Mouse (Mus musculus) midbrain, embryonic 16.5 days (tissue): ENCODE measurements around the gene Anxa3. TPM values are rescaled to one million over a fixed set of nuclear protein-coding genes. Genes with fewer than 3 reads are reported as not detected.

ENCODE experiments used
- ATAC-seq: fragments of 200-750 bp; cut with Nextera tagmentation; 2 replicates; pipeline ENCODE4 v1.8.0; 2017; ENCODE audit warnings: moderate TSS enrichment
- H3K27ac ChIP-seq: fragments of 300-500 bp; sonication (generic); 2 replicates; pipeline ENCODE4 v1.5.1; 2014; ENCODE audit warnings: mild to moderate bottlenecking, low read length, mixed read lengths
- H3K27me3 ChIP-seq: fragments of 300-500 bp; sonication (generic); 2 replicates; pipeline ENCODE4 v1.6.1; 2014; ENCODE audit warnings: low read depth, low read length, mixed read lengths; ENCODE audit not compliant: control insufficient read depth, insufficient read depth
- H3K36me3 ChIP-seq: fragments of 300-500 bp; sonication (generic); 2 replicates; pipeline ENCODE4 v1.6.1; 2014; ENCODE audit warnings: mild to moderate bottlenecking, low read length, moderate library complexity, mixed read lengths; ENCODE audit not compliant: control insufficient read depth, insufficient read depth
- H3K4me1 ChIP-seq: fragments of 300-500 bp; sonication (generic); 2 replicates; pipeline ENCODE4 v1.6.1; 2014; ENCODE audit warnings: mild to moderate bottlenecking, low read length, mixed read lengths; ENCODE audit not compliant: control insufficient read depth, insufficient read depth
- H3K4me2 ChIP-seq: fragments of 300-500 bp; sonication (generic); 2 replicates; pipeline ENCODE4 v1.6.1; 2014; ENCODE audit warnings: mild to moderate bottlenecking, low read length, mixed read lengths
- H3K4me3 ChIP-seq: fragments of 300-500 bp; sonication (generic); 2 replicates; pipeline ENCODE4 v1.5.1; 2014; ENCODE audit warnings: low read depth, mild to moderate bottlenecking, low read length, moderate library complexity, mixed read lengths
- H3K9ac ChIP-seq: fragments of 300-500 bp; sonication (generic); 2 replicates; pipeline ENCODE4 v1.6.1; 2014; ENCODE audit warnings: low read depth, low read length, mixed read lengths
- H3K9me3 ChIP-seq: fragments of 300-500 bp; sonication (generic); replicated peaks from 2 replicates; pipeline ENCODE4 v1.6.1; 2014; ENCODE audit warnings: mild to moderate bottlenecking, low read length, mixed read lengths; ENCODE audit not compliant: control insufficient read depth, poor library complexity, severe bottlenecking
- WGBS: fragments of 180-500 bp; shearing (Covaris S2); extraction: QIAGEN DNeasy Blood & Tissue Kit; methylation state at CpG from one replicate; pipeline ENCODE4 v1.1.7; 2014; 5-methylcytosine and 5-hydroxymethylcytosine counted together
- polyA plus RNA-seq: library from polyadenylated mRNA; unstranded; fragments of >200 nt; fragmentation: Nextera tagmentation; extraction: Ambion mirVana; gene quantifications from 2 replicates; pipeline ENCODE4 v1.2.1, GENCODE M21; 2015

Gene Anxa3
- polyA plus RNA-seq, 1 experiment from 2014 or later: 23.3 TPM

- Histone ChIP-seq H3K9me3 (no peaks in the 10 kb centered on the region), H3K9ac (no peak overlapping the region), H3K4me2 (no peak overlapping the region), H3K36me3 (no peaks in the 10 kb centered on the region), H3K4me3 (no peak overlapping the region), H3K27me3 (no peaks in the 10 kb centered on the region), H3K4me1 (no peaks in the 10 kb centered on the region), H3K27ac (no peak overlapping the region)
- no peak for ATAC-seq
- WGBS: 90% methylated on average over 1 of the region's 1 CpGs
Observed at GRCm38 (mm10) chr5:96859938-96860337, 66.8 kb downstream of the Anxa3 start.

- H3K4me1 ChIP-seq: no peaks in the 10 kb centered on the region
- H3K4me3 ChIP-seq: no peak overlapping the region
- ATAC-seq: no peak
- H3K9me3 ChIP-seq: no peaks in the 10 kb centered on the region
- WGBS: 95% methylated on average over 4 of the region's 4 CpGs
- H3K27ac ChIP-seq: no peak overlapping the region
- H3K9ac ChIP-seq: no peak overlapping the region
- H3K4me2 ChIP-seq: no peak overlapping the region
- no peaks in the 10 kb centered on the region for H3K36me3 ChIP-seq
- H3K27me3 ChIP-seq: no peaks in the 10 kb centered on the region
Observed at GRCm38 (mm10) chr5:96867171-96867570, 74.0 kb downstream of the Anxa3 start.

GRCm38 (mm10) chr5:96868893-96869292, 75.8 kb downstream of the Anxa3 start:
- H3K4me3 ChIP-seq: no peak overlapping the region
- WGBS: 84% methylated on average over 6 of the region's 6 CpGs
- no peak overlapping the region for H3K9ac ChIP-seq
- H3K4me1 ChIP-seq: no peaks in the 10 kb centered on the region
- no peak for ATAC-seq
- H3K27ac ChIP-seq: no peak overlapping the region
- no peaks in the 10 kb centered on the region for H3K36me3 ChIP-seq
- no peaks in the 10 kb centered on the region for H3K27me3 ChIP-seq
- H3K4me2 ChIP-seq: no peak overlapping the region
- no peaks in the 10 kb centered on the region for H3K9me3 ChIP-seq

GRCm38 (mm10) chr5:96870996-96871395, 77.9 kb downstream of the Anxa3 start:
- H3K4me3 ChIP-seq: no peak overlapping the region
- WGBS: 63% methylated on average over 12 of the region's 12 CpGs
- no peak for ATAC-seq
- no peak overlapping the region for H3K27ac ChIP-seq
- no peaks in the 10 kb centered on the region for H3K4me1 ChIP-seq
- no peaks in the 10 kb centered on the region for H3K36me3 ChIP-seq
- no peak overlapping the region for H3K4me2 ChIP-seq
- no peaks in the 10 kb centered on the region for H3K27me3 ChIP-seq
- no peak overlapping the region for H3K9ac ChIP-seq
- no peaks in the 10 kb centered on the region for H3K9me3 ChIP-seq

GRCm38 (mm10) chr5:96878178-96878577, 85.0 kb downstream of the Anxa3 start:
- WGBS: 100% methylated on average over 1 of the region's 1 CpGs

GRCm38 (mm10) chr5:96878851-96879540, 85.9 kb downstream of the Anxa3 start:
- no peak overlapping the region for H3K4me2 ChIP-seq
- no peaks in the 10 kb centered on the region for H3K36me3 ChIP-seq
- H3K27me3 ChIP-seq: no peaks in the 10 kb centered on the region
- H3K9ac ChIP-seq: no peak overlapping the region
- WGBS: 96% methylated on average over 11 of the region's 11 CpGs
- H3K4me1 ChIP-seq: no peaks in the 10 kb centered on the region
- ATAC-seq: no peak
- H3K4me3 ChIP-seq: no peak overlapping the region
- no peak overlapping the region for H3K27ac ChIP-seq
- 0 out of 2 replicates have a peak, but pooled peaks cover 3% of the 10 kb centered on the region for H3K9me3 ChIP-seq

More at GRCm38 (mm10) chr5:96878178-96878577, 85.0 kb downstream of the Anxa3 start:
- Histone ChIP-seq H3K4me1 (no peaks in the 10 kb centered on the region), H3K9me3 (0 out of 2 replicates have a peak, but pooled peaks cover 3% of the 10 kb centered on the region), H3K4me3 (no peak overlapping the region), H3K9ac (no peak overlapping the region), H3K36me3 (no peaks in the 10 kb centered on the region), H3K4me2 (no peak overlapping the region), H3K27me3 (no peaks in the 10 kb centered on the region), H3K27ac (no peak overlapping the region)
- no peak for ATAC-seq

- H3K4me1 ChIP-seq: no peaks in the 10 kb centered on the region
- 82% methylated on average over 5 of the region's 5 CpGs for WGBS
- no peak for ATAC-seq
- no peaks in the 10 kb centered on the region for H3K27me3 ChIP-seq
- H3K9me3 ChIP-seq: 0 out of 2 replicates have a peak, but pooled peaks cover 3% of the 10 kb centered on the region
- H3K4me3 ChIP-seq: no peak overlapping the region
- H3K36me3 ChIP-seq: no peaks in the 10 kb centered on the region
- H3K4me2 ChIP-seq: no peak overlapping the region
- no peak overlapping the region for H3K27ac ChIP-seq
- no peak overlapping the region for H3K9ac ChIP-seq
Observed at GRCm38 (mm10) chr5:96880231-96880630, 87.1 kb downstream of the Anxa3 start.

- H3K4me2 ChIP-seq: no peak overlapping the region
- no peaks in the 10 kb centered on the region for H3K4me1 ChIP-seq
- H3K4me3 ChIP-seq: no peak overlapping the region
- ATAC-seq: no peak
- 0 out of 2 replicates have a peak, but pooled peaks cover 3% of the 10 kb centered on the region for H3K9me3 ChIP-seq
- no peak overlapping the region for H3K9ac ChIP-seq
- no peak overlapping the region for H3K27ac ChIP-seq
- H3K36me3 ChIP-seq: no peaks in the 10 kb centered on the region
- 56% methylated on average over 3 of the region's 3 CpGs for WGBS
- H3K27me3 ChIP-seq: no peaks in the 10 kb centered on the region
Observed at GRCm38 (mm10) chr5:96881118-96881517, 88.0 kb downstream of the Anxa3 start.

- Histone ChIP-seq H3K9me3 (0 out of 2 replicates have a peak, but pooled peaks cover 3% of the 10 kb centered on the region), H3K4me1 (no peaks in the 10 kb centered on the region), H3K27me3 (no peaks in the 10 kb centered on the region), H3K9ac (no peak overlapping the region), H3K4me3 (no peak overlapping the region), H3K36me3 (no peaks in the 10 kb centered on the region), H3K27ac (no peak overlapping the region), H3K4me2 (no peak overlapping the region)
- 72% methylated on average over 3 of the region's 3 CpGs for WGBS
- no peak for ATAC-seq
Observed at GRCm38 (mm10) chr5:96881613-96882012, 88.5 kb downstream of the Anxa3 start.
